Mouse (Mus musculus) left cerebral cortex, postnatal 36 days (tissue): ENCODE measurements around the gene Creg1. TPM values are rescaled to one million over a fixed set of nuclear protein-coding genes. Genes with fewer than 3 reads are reported as not detected.

Experiments
- DNase-seq, 2 experiments: peaks; one replicate each; pipeline ENCODE4 v3.0.0; 2021 to 2022; ENCODE audit warnings: low spot score in 2 of 2, mixed read lengths in 1 of 2
- intact Hi-C: fragments of 180-260 bp; cut with DNase I; formaldehyde crosslinking; loops from one replicate; pipeline ENCODE4 v1.15.1; 2025
- total RNA-seq, 2 experiments: library from RNA; stranded (reverse); gene quantifications; 2 replicates each; pipeline ENCODE4 v1.2.3; 2021

Creg1 gene
- total RNA-seq, 2 experiments from 2014 or later: 23.4 to 28.2 TPM

DNA sequence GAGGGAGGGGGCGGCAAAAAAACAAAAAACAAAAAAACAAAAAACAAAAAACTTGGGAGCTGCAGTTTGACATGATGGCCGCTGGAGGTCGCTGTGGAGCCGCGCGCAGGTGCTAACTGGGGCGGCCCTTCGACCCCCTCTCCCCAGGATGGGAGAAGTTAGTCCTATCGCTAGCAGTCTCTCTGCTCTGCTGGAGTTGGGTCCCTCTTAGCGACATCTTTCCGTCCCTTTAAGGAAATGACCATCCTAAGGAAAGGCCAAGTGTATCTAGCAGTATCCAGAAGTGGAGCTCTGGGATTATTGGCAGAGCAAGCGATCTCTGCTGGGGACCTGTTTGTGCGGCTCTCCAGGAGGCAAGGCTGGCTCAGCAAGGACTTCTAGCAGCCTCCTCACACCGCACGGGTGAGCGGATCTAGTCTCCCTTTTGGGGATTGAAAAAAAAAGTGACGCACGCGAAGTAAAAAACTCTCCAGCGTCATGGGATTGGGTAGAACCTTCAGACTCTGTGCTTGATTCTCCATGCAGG, 17.1 kb downstream of the Creg1 start:
- intact Hi-C loops: loop anchor here (5.0 kb wide), 1 partner anchor 77 kb away; no protein-coding TSS in a partner anchor
- DNase-seq: no peak

DNA sequence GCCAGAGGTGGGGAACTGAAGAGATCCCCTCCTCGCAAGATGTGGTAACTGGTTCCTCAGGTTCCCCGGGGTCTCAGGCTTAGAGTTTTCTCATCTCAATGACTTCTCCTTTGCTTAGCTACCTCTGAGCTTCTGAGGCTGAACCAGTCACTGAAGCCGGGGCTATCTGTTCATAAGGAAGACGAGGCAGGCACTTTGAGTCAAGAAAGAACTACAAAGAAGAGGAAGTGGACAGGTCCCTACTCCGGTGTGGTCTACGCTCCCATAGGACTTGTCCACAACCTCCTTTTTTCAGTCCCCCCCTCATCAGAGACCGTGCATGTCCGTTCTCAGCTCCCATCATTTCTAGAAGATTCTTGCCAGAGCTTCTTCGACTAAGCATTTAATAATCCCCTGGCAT, 17.9 kb downstream of the Creg1 start:
- no peak for DNase-seq
- intact Hi-C loops: loop anchor here (5.0 kb wide), 1 partner anchor 76 kb away; no protein-coding TSS in a partner anchor

DNA sequence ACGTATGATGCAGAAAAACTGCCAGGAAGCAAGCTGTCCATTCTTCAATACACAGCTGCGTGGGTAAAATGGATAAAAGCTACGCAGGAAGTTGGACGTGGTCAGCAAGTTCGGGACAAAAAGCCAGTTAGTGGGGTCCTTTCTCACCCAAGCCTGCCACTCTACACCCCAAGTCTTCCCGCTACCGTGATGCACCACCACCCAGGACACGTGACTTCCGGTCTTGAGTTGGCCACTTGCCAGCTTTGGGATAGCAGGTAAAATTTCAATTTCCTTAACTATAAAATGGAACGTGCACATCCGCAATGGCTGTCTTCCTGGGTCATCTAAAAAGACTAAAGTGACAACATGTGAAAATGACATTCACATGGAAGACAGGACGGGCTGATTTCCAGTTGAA, 18.4 kb downstream of the Creg1 start:
- intact Hi-C loops: loop anchor here (5.0 kb wide), 1 partner anchor 75 kb away; no protein-coding TSS in a partner anchor
- no peak for DNase-seq

DNA sequence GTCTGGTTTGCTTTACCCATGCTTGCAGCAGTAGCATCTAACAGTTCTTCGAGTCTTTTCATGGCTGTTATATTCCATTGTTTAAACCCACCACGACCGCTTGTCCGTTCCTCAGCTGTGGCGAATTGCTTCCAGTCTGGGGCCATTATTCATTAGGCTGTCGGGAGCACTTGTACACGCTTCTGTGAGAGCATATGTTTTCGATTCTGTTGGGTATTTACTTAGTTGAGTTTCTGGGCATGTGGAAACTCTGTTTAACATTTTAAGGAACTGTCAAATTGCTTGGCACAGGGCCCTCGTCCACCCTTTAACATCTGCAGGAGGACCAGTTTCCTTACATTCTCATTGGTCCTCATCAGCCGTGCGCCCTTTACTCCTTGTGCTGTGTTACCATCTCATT, 22.8 kb downstream of the Creg1 start:
- intact Hi-C loops: no loop called here
- DNase-seq: no peak

DNA sequence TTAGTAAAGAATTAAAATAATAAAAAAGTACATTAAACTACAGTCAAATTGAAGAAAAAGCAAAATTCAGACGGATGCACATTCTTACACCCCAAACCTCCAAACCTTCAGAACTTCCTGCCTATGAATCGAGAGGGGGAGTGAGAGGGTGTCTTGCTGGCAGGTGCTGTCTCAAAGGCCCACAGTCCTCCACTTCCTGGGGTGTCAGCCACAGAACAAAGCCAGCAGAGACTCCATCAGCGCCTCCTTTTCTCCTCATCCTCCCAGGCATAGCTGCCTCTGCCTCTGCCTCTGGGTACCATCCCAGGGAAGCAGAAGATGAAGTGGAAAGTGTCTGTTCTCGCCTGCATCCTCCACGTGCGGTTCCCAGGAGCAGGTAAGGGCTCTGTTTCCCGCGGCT, 25.0 kb downstream of the Creg1 start, which contains the start of gene Cd247:
TSS of gene Cd247 (plus strand) at position 171 of the 400 bp plus-strand sequence.
- no peak for DNase-seq
- intact Hi-C loops: no loop called here

DNA sequence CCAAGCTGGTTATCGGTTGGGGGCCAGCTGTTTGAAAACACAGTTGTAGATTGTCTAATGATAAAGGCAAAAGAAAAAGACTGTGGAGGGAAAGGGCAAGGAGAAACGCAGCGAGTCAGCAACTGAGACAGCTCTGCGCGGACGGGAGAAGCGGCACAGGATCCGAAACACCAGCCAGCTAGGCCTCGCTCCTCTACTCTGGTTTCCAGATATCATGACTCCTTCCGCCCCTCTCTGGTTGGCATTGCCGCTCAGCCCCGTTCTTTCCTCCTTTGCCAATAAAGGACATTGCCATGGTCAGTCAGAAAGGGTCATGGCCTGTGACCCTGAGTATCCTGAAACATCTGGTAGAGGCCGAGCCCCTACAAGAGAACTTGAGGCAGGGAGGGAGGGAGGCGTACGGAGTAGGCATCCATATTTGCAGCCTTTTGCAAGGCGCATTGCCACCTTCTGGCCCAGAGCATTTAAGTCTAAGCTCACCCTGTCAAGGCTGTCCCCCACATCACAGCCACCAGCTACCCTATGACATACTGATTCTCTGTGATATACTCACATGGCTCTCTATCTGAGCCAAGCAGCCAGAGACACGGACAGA, 25.6 kb downstream of the Creg1 start:
- no peak for DNase-seq
- intact Hi-C loops: no loop called here

DNA sequence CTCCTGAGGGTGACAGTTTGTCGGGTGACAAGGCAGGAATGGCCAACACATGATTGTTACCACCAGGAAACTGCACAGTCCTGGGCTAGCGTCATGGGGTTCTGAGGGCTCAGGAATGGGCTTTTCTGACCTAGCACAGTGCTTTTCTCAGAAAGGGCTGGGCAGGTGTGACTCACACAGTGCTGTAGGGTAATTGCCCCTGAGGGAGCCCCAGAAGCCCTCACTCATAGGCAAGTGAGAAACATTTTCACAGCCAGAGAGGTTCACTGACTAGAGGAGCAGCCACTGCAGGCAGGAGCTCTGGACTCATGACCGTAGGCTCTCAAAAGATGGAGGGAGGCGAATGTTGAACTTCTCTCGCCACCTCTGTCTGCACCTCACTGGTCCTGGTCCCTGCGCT, 26.4 kb downstream of the Creg1 start:
- no peak for DNase-seq
- intact Hi-C loops: no loop called here

DNA sequence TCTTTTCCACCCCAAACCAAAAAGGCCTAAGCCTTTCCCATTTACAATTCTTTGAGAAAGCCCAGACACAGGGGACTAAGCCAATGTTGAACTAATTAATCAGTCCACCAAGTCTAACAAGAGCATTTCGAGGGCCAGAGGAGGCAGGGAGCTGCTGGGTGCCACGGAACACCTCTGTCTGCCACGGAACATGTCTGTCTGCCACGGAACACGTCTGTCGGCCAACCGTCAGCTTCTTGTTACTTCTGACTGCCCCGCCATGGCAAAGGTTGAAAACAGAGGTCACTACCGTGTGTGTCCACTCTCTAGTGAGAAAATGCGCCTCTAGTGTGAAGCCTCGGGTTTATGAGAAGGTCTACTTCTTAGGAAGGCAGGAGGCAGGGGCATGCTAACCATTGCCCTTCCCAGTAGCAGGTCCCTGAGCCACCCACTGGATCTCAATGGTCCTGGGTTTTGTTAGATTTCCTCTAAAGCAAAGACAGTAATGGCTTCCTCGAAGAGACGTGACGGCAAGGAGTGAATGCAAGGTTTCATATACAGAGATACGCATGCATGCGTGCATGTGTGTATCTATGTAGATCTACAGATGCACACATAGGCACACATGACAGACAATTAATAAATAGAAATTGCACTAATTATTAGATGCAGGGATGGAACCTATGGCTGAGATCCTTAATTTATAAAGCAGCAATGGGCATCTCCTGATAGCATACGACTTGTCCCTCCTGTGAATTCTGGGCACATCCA, 27.1 kb downstream of the Creg1 start:
- DNase-seq: no peak
- intact Hi-C loops: no loop called here

DNA sequence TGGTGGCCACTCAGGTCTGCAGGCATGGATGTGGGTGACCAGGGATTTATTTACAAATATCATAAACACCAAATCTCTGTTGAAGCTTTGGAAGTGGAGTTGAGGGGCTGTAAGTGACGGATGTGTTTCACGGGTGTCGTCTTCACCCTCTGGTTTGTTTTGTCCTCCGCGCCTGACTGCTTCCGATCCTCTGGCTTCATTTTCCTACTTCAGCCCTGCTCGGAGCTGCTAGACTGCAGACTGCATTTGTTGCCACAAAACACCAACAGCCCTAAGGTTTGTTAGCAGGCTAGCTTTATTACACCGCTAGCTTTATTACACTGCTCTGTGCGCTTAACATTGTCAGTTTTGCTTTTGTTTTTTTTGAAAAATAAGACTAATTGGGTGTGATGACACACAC, 27.9 kb downstream of the Creg1 start:
- intact Hi-C loops: no loop called here
- no peak for DNase-seq

DNA sequence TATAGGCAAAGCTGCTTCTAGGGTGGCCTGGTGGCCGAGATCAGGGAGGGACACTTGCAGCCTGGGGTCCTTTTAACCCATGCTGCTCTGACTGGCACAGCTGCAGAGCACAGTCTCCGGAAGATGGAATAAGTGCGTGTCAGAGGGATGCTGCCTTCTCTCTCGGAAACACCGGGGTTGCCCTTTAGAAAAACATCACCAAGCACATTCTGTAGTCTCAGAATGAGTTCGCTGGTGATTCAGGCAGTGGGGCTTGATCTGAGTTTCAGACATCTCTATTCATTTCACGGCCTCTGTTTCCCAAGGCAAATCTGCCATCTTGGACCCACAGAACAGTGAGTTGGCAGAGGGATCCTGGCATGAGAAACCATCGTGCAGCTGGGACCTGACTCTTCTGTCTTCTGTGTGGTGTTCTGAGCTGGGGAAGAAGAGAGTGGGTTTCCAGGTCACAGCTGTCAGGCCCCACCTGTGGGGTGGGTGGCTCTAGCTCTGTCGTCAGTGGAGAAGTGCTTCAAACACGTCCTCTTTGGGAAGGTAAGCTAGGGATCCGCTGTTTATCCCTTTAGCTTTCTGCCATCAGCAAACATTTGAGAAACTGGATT, 38.3 kb downstream of the Creg1 start:
- intact Hi-C loops: no loop called here
- no peak for DNase-seq

DNA sequence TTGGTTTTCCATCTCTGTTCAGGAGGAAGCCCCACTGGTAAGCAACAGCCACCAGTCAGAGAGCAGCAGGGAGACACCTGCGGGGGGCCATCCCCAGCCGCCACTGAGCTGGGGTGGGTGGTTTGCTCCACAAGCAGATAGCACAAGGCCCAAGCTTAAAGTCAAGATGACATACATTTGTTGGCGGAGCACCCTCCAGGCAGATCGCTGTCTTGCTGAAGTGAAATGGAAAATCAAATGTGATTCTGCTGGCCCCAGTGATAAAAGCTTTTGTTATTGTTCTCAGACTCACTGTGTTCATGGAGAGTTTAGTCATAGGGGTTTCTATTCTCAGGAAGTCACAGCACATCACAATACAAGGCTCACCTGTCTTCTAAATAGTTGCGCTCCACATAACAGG, 39.6 kb downstream of the Creg1 start:
- DNase-seq: no peak
- intact Hi-C loops: no loop called here

DNA sequence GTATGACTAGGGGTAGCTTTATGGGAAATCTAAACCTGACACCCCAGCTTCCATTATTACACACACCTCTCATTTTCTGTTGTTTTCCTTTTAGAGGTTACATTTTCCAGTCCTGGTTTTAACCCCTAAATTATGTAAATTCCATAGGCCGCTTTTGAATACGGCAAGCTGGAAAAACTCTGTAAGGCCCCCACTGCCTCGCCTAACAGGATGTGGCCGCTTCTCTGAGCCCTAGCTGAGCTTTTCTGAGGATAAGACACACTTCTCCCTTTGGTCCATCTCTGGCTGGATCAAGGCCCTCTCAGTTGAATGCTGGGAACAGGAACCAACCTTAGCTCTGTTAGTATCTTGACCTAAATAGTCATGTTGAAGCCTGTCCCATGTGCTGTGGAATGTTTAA, 40.6 kb downstream of the Creg1 start:
- DNase-seq: no peak
- intact Hi-C loops: no loop called here

DNA sequence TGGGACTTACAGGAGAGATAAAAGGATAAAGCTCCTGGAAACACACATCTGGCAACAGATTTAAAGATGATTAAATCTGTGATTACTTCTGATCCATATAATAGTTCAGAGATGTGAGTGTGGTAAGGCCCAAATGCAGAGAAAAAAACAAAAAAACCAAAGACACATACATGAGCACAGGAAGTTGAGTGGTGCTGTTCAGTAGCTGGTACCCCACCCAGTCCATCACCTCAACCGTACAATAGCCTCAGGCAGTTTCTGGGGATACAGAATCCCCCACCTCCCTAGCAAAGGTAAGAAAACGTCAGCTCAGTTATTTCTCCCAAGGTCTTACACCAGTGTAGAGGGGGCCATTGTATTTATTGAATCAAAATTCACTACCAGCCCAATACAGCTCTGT, 47.1 kb downstream of the Creg1 start:
- intact Hi-C loops: no loop called here
- no peak for DNase-seq

DNA sequence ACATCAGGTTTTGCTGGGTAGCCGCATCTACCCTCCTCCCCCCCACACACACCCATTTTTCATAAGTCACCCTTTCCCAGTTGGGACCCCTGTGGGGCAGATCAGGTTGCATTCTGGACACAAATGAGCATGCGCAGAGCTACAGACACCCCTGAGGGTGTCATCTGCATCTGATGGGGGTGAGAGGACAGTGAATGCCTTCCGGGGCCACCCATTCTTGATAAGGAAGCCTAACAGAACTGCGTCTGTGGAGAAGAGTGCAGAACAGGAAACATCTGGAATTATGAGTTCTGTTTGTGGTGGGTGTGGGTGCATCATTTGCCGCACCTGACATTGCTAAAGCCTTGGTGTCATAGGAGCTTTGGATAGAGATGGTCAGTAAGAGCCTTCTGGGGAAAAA, 47.6 kb downstream of the Creg1 start:
- no peak for DNase-seq
- intact Hi-C loops: no loop called here

DNA sequence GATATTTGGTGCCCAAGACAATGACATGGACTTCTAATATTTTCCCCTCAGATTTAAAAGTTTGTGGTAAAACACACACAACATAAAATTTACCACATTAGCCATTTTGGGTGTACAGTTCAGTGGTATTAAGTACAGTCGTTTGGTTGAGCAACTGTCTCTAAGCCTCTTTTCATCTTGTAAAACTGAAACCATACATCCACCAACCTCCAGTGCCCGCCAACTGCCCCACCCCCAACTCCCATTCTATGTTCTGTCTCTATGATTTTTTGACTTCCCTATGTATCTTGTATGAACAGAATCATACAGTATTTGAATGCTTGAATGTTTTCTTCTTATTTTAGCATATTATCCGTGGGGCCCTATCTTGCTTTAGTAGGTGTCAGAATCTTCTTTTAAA, 49.2 kb downstream of the Creg1 start:
- DNase-seq: no peak
- intact Hi-C loops: no loop called here

DNA sequence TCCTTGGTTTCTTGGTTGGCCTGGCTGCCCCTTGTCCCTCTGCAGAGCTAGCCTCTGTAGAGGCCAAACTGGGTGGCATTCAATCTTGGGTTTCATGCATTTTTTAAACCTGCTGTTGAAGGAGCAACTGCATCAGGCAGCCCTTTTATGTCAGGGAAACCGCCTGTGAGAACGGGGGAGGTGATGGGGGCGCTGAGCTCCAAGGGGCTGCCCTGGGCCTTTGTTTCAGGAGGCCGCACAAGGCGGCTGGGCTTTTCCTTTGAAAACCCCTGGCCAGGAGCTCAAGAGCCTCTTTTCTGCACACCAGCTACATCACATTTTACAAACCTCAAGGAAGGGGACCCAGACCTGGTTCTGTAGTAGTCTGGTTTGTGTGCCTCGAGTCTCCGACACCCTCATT, 50.6 kb downstream of the Creg1 start:
- intact Hi-C loops: no loop called here
- no peak for DNase-seq

DNA sequence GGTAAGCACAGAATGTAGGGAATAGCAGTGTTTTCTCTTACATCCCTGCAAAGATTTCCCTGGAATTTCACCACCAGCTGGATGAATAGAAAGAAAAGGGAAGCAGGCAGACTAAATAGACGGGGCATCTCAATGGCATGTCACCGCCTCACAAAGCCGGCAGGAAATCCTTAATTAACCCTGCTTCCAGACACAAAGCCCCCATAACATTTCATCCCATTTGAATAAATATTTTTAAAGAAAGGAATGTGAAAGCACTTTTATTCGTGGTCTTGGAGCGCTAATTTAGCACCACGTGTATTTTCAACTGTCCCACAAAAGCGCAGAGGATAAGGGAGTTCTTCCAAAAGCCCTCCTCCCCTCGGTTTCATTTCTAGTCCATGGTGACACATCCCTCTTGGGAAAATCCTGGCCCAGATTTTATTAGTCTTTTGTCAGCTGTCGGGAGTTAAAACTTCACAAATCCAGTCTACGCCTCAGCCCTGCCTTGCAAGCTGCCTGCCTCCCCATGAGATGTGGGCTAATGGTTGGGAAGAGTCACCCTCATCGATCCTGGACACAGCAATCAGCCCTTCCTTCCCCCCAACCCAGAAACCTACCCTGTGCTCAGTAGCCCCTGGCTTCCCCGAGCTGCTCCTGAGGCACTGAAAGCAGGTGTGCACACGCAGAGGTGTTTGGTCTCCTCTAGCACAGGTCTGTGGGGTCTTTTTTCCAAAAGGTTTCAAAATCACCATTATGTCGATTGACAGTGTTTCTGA, 51.2 kb downstream of the Creg1 start:
- DNase-seq: no peak
- intact Hi-C loops: no loop called here

DNA sequence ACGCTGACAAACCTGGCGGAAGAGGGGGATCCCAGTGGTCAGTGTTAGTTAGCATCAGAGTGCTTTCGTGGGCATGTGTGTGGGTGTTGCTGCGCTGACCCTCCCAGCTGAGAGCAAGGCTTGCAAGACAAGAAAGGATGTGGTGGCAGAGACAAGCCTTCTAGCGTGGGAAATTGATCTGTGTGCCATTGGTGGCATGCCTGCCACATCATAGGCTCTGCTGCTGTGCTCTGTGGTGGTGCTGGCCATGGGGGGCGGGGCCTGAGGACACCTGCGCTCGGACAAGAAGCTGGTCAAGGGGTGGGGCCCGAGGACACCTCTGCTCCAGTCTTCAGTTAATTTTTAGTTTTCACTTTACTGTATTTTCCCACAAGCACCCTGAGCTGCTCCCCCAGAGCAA, 52.8 kb downstream of the Creg1 start:
- intact Hi-C loops: no loop called here

DNA sequence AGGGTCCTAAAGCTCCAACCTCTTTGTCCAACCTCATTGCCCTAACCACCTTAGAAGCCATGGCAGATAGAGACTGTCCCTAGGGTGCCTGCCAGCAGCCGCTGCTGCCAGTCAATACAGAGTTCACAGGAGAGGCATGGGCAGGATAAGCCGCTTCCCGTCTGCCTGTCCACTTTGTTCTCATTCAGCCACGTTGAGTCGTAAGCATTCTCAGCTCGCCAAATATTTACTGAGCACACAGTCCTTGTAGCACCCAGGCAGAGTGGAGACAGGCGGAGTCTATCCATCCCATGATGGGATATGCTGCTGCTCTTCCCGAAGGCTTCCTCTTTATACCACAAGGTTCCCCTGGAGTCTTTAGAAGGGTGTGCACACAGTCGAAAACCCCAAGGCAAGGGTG, 53.7 kb downstream of the Creg1 start:
- intact Hi-C loops: no loop called here
- DNase-seq: no peak

More for the DNA sequence above, 52.8 kb downstream of the Creg1 start:
- DNase-seq: no peak
